Mouse (Mus musculus) midbrain, embryonic 16.5 days (tissue): Measurements from ENCODE around the gene Ngrn. TPM values are rescaled to one million over a fixed set of nuclear protein-coding genes. Genes with fewer than 3 reads are reported as not detected.

Experiments used
- ATAC-seq: fragments of 200-750 bp; cut with Nextera tagmentation; 2 replicates; pipeline ENCODE4 v1.8.0; 2017; ENCODE audit warnings: moderate TSS enrichment
- H3K27ac ChIP-seq: fragments of 300-500 bp; sonication (generic); 2 replicates; pipeline ENCODE4 v1.5.1; 2014; ENCODE audit warnings: mild to moderate bottlenecking, low read length, mixed read lengths
- H3K27me3 ChIP-seq: fragments of 300-500 bp; sonication (generic); 2 replicates; pipeline ENCODE4 v1.6.1; 2014; ENCODE audit warnings: low read depth, low read length, mixed read lengths; ENCODE audit not compliant: control insufficient read depth, insufficient read depth
- H3K36me3 ChIP-seq: fragments of 300-500 bp; sonication (generic); 2 replicates; pipeline ENCODE4 v1.6.1; 2014; ENCODE audit warnings: mild to moderate bottlenecking, low read length, moderate library complexity, mixed read lengths; ENCODE audit not compliant: control insufficient read depth, insufficient read depth
- H3K4me1 ChIP-seq: fragments of 300-500 bp; sonication (generic); 2 replicates; pipeline ENCODE4 v1.6.1; 2014; ENCODE audit warnings: mild to moderate bottlenecking, low read length, mixed read lengths; ENCODE audit not compliant: control insufficient read depth, insufficient read depth
- H3K4me2 ChIP-seq: fragments of 300-500 bp; sonication (generic); 2 replicates; pipeline ENCODE4 v1.6.1; 2014; ENCODE audit warnings: mild to moderate bottlenecking, low read length, mixed read lengths
- H3K4me3 ChIP-seq: fragments of 300-500 bp; sonication (generic); 2 replicates; pipeline ENCODE4 v1.5.1; 2014; ENCODE audit warnings: low read depth, mild to moderate bottlenecking, low read length, moderate library complexity, mixed read lengths
- H3K9ac ChIP-seq: fragments of 300-500 bp; sonication (generic); 2 replicates; pipeline ENCODE4 v1.6.1; 2014; ENCODE audit warnings: low read depth, low read length, mixed read lengths
- H3K9me3 ChIP-seq: fragments of 300-500 bp; sonication (generic); replicated peaks from 2 replicates; pipeline ENCODE4 v1.6.1; 2014; ENCODE audit warnings: mild to moderate bottlenecking, low read length, mixed read lengths; ENCODE audit not compliant: control insufficient read depth, poor library complexity, severe bottlenecking
- WGBS: fragments of 180-500 bp; shearing (Covaris S2); extraction: QIAGEN DNeasy Blood & Tissue Kit; methylation state at CpG from one replicate; pipeline ENCODE4 v1.1.7; 2014; 5-methylcytosine and 5-hydroxymethylcytosine counted together
- polyA plus RNA-seq: library from polyadenylated mRNA; unstranded; fragments of >200 nt; fragmentation: Nextera tagmentation; extraction: Ambion mirVana; gene quantifications from 2 replicates; pipeline ENCODE4 v1.2.1, GENCODE M21; 2015

Ngrn gene
- polyA plus RNA-seq, 1 experiment from 2014 or later, result 78.5 TPM

DNA sequence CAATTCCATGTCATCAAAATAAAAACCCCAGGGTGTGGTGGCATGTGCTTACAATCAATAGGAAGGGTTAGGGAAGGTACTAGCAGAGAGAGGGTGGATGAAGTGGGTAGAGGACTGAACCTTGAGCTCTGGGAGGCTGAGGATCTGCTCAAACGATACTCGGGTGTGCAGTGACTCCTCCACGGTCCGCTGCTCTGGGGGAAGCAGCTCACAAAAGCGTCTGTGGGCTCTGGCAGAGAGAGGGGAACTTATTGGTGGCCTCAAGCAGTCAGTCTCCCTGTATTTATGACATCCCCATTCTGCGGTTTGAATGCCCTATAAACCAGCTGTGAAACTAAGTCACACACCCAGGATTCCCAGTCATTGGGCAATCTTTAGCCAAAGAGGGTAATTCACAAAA is 30.8 kb upstream of the Ngrn start:
- no peaks in the 10 kb centered on the region for H3K9me3 ChIP-seq
- peak overlapping the region; percentile 7; the same call in 1 of the 2 replicates for H3K9ac ChIP-seq
- no peak overlapping the region for H3K4me2 ChIP-seq
- peaks cover 11% of the 10 kb centered on the region for H3K36me3 ChIP-seq
- peaks cover 22% of the 10 kb centered on the region for H3K4me1 ChIP-seq
- WGBS, result 53% methylated on average over 6 of the region's 6 CpGs
- peaks cover 7% of the 10 kb centered on the region for H3K27me3 ChIP-seq
- H3K27ac ChIP-seq, result no peak overlapping the region
- ATAC-seq, result no peak
- no peak overlapping the region for H3K4me3 ChIP-seq

GRCm38 (mm10) chr7:80231971-80232488 is 29.0 kb upstream of the Ngrn start:
- H3K4me3 ChIP-seq, result peak overlapping the region; percentile 69
- H3K9ac ChIP-seq, result peak overlapping the region; percentile 66
- H3K36me3 ChIP-seq, result peaks cover 4% of the 10 kb centered on the region; the same call in 1 of the 2 replicates
- peaks cover 7% of the 10 kb centered on the region for H3K27me3 ChIP-seq
- H3K9me3 ChIP-seq, result no peaks in the 10 kb centered on the region
- ATAC-seq, result no peak; the same call in none of the 2 replicates
- peak overlapping the region; percentile 83 for H3K4me2 ChIP-seq
- WGBS, result 2% methylated on average over 29 of the region's 29 CpGs
- no peak overlapping the region for H3K27ac ChIP-seq
- H3K4me1 ChIP-seq, result peaks cover 22% of the 10 kb centered on the region

DNA sequence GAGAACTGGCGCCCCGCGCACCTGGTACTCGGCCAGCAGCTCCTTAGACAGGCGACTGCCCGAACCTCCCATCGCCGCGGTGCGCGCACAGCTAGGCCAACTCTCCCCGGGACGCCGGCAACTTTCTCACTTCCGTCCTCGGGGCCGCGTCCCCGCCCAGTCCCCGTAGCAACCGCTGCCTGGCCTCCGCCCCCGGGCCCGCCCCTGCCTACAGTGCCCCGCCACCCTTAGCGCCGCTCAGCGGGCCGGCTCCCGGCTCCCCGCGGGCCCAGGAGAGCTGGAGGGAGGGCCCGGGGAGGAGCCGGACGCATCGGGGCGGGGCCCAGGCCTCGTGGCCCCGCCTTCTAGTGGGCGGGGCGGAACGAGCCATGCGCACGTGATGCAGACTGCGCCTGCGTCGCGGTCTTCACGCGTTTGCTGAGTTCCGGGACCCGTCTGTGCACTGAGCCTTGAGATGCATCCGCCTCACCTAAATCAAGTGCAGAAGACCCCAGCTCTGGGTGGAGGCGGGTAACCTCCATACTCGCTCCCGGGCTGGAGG is 28.5 kb upstream of the Ngrn start, which contains the start of the genes Cib1 and Gdpgp1:
Gene Cib1, minus strand, starts transcription at position 325 of the 541 bp plus-strand sequence.
Gene Gdpgp1, plus strand, starts transcription at position 377 of the 541 bp plus-strand sequence.
- H3K9me3 ChIP-seq, result no peaks in the 10 kb centered on the region
- peak within 1 kb of the TSS; percentile 66 for H3K9ac ChIP-seq
- H3K4me3 ChIP-seq, result peak within 1 kb of the TSS; percentile 69
- H3K27me3 ChIP-seq, result peaks cover 7% of the 10 kb centered on the region
- H3K4me2 ChIP-seq, result peak within 1 kb of the TSS; percentile 83
- WGBS, result under 1% methylated on average over 40 of the region's 56 CpGs
- peak; percentile 93 for ATAC-seq
- peak within 1 kb of the TSS; percentile 67 for H3K27ac ChIP-seq
- H3K4me1 ChIP-seq, result peaks cover 22% of the 10 kb centered on the region
- no peaks in the 10 kb centered on the region for H3K36me3 ChIP-seq

DNA sequence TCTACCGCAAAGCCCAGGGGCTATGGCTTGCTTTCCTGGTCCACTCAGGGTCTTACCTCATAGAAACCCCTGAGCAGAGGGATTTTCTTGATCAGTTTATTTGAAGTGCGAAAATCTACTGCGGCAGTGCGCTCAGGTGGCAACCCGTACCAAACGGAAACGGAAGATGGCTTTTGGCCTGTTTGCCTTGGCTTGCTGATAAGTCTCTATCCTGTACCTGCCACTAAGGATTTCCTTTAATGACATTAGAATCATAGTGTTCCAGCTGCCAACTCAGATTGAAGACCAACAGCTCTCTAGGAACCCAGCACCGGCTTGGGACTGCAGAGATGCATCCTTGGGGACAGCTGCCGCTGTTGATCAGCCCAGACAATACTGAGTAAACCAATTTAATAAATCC is 27.2 kb upstream of the Ngrn start:
- Histone ChIP-seq H3K4me2 (peak overlapping the region; percentile 83), H3K36me3 (peaks cover 4% of the 10 kb centered on the region), H3K9ac (peak overlapping the region; percentile 46; the same call in 1 of the 2 replicates), H3K4me3 (no peak overlapping the region), H3K27me3 (peaks cover 7% of the 10 kb centered on the region), H3K27ac (no peak overlapping the region), H3K9me3 (no peaks in the 10 kb centered on the region), H3K4me1 (peaks cover 22% of the 10 kb centered on the region)
- ATAC-seq, result no peak
- WGBS, result 68% methylated on average over 9 of the region's 9 CpGs

GRCm38 (mm10) chr7:80238542-80238941 is 22.5 kb upstream of the Ngrn start:
- Histone ChIP-seq H3K27ac (no peak overlapping the region), H3K9me3 (no peaks in the 10 kb centered on the region), H3K4me2 (no peak overlapping the region), H3K4me3 (no peak overlapping the region), H3K9ac (no peak overlapping the region), H3K36me3 (peaks cover 13% of the 10 kb centered on the region), H3K4me1 (peaks cover 11% of the 10 kb centered on the region), H3K27me3 (no peaks in the 10 kb centered on the region)
- ATAC-seq, result no peak
- WGBS, result 91% methylated on average over 10 of the region's 10 CpGs

DNA sequence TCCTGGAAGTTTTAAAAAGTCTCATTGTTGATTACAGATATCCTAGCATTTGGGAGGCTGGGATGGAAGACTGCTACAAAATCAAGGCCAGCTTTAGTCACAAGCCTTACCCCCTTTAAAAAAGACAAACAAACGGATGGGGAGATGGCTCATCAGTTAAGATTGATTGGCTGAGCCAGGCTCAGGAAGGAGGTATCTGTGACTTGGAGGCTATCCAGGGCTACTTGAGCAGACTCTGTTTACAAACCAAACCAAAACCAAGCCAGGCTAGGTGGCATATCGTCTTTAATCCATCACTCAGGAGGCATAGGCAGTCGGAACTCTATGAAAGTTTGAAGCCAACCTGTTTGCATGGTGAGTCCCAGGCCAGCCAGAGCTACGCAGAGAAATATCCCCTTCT is 19.4 kb upstream of the Ngrn start:
- no peak for ATAC-seq
- Histone ChIP-seq H3K36me3 (peaks cover 13% of the 10 kb centered on the region), H3K9me3 (no peaks in the 10 kb centered on the region), H3K4me1 (no peaks in the 10 kb centered on the region), H3K4me3 (no peak overlapping the region), H3K9ac (no peak overlapping the region), H3K4me2 (no peak overlapping the region), H3K27ac (no peak overlapping the region), H3K27me3 (no peaks in the 10 kb centered on the region)
- WGBS, result 91% methylated on average over 4 of the region's 4 CpGs

GRCm38 (mm10) chr7:80244851-80245250 is 16.2 kb upstream of the Ngrn start:
- Histone ChIP-seq H3K27me3 (no peaks in the 10 kb centered on the region), H3K4me1 (no peaks in the 10 kb centered on the region), H3K4me3 (no peak overlapping the region), H3K9ac (no peak overlapping the region), H3K9me3 (no peaks in the 10 kb centered on the region), H3K4me2 (no peak overlapping the region), H3K27ac (no peak overlapping the region), H3K36me3 (peaks cover 6% of the 10 kb centered on the region; the same call in 1 of the 2 replicates)
- no peak for ATAC-seq
- 93% methylated on average over 4 of the region's 4 CpGs for WGBS

DNA sequence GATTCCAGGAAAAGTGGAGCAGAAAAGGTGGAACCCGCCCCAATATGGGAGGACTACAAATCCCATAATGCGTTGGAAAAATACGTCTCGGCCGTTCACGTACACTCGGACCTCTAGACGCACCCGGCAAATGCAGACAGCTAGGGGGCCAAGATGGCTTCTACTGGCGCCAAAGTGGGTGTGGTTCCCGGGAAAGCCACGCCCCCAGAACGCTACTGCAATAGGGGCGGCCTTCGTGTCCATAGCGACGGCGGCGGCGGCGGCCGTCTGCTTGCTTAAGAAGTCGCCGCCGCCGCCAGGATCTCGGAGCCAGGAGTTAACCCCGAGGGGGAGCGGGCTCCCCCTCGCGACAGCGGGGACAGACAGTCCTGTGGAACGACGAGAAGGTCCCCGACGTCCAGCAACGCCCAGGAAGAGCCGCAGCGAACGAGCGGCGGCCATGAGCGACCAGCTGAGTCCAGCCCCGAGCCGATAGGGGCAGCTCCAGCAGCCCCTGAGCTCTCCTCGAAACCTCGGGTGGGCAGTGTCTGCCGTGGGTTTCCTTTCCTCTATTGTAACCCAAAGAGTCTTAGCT is 14.8 kb upstream of the Ngrn start, which contains the start of gene Ttll13:
Gene Ttll13, plus strand, starts transcription at position 229 of the 574 bp plus-strand sequence.
- Histone ChIP-seq H3K27me3 (no peaks in the 10 kb centered on the region), H3K27ac (peak within 1 kb of the TSS; percentile 87), H3K9me3 (no peaks in the 10 kb centered on the region), H3K4me1 (no peaks in the 10 kb centered on the region), H3K36me3 (no peaks in the 10 kb centered on the region), H3K4me2 (peak within 1 kb of the TSS; percentile 63), H3K9ac (peak within 1 kb of the TSS; percentile 72), H3K4me3 (peak within 1 kb of the TSS; percentile 54)
- peak; percentile 98 for ATAC-seq
- under 1% methylated on average over 48 of the region's 48 CpGs for WGBS

DNA sequence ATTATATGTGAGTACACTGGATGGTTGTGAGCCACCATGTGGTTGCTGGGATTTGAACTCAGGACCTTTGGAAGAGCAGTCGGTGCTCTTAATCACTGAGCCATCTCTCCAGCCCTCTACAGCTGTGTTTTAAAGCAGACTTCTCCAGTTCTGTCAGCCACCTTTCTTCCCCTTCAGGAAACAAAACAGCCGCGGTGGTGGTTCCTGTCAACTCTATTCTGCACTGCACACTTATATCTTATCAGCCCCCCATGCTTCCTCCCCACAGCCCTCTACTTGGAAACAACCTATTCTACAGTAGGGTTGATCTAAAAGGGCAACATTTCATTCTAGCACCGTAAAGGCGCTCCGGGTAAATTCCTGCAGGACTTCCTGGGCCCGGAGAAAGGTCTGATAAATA is 14.2 kb upstream of the Ngrn start:
- Histone ChIP-seq H3K4me3 (peak overlapping the region; percentile 54), H3K4me1 (no peaks in the 10 kb centered on the region), H3K36me3 (no peaks in the 10 kb centered on the region), H3K27ac (no peak overlapping the region), H3K4me2 (peak overlapping the region; percentile 63), H3K9ac (no peak overlapping the region), H3K9me3 (no peaks in the 10 kb centered on the region), H3K27me3 (no peaks in the 10 kb centered on the region)
- ATAC-seq, result no peak
- 67% methylated on average over 7 of the region's 7 CpGs for WGBS
